Mouse (Mus musculus) lung, postnatal 0 days (tissue): ENCODE data around the gene Crxos. TPM values are rescaled to one million over a fixed set of nuclear protein-coding genes. Genes with fewer than 3 reads are reported as not detected.
A peak's percentile ranks its signal among the peaks of the same experiment; 100 is the strongest.
"Not testable (repeated sequence)": the region's sequence is repeated elsewhere in the genome, so short reads cannot be mapped to it uniquely, and the experiment has no call there.

Experiments
- ATAC-seq: fragments of 200-750 bp; cut with Nextera tagmentation; 2 replicates; pipeline ENCODE4 v1.8.0; 2017; ENCODE audit warnings: moderate library complexity
- DNase-seq: peaks from one replicate; pipeline ENCODE4 v3.0.0-alpha.2; 2016; ENCODE audit warnings: low spot score
- H3K27ac ChIP-seq: fragments of 300-500 bp; sonication (generic); 2 replicates; pipeline ENCODE4 v1.5.1; 2014; ENCODE audit warnings: antibody characterized with exemption, mild to moderate bottlenecking, low read length, mixed read lengths
- H3K27me3 ChIP-seq: fragments of 300-500 bp; sonication (generic); replicated peaks from 2 replicates; pipeline ENCODE4 v1.6.1; 2014; ENCODE audit warnings: low read length, mixed read lengths; ENCODE audit not compliant: insufficient read depth
- H3K36me3 ChIP-seq: fragments of 300-500 bp; sonication (generic); 2 replicates; pipeline ENCODE4 v1.6.1; 2014; ENCODE audit warnings: low read length, mixed read lengths; ENCODE audit not compliant: insufficient read depth
- H3K4me1 ChIP-seq: fragments of 300-500 bp; sonication (generic); 2 replicates; pipeline ENCODE4 v1.6.1; 2014; ENCODE audit warnings: antibody characterized with exemption, low read depth, low read length, mixed read lengths; ENCODE audit not compliant: insufficient read depth
- H3K4me2 ChIP-seq: fragments of 300-500 bp; sonication (generic); replicated peaks from 2 replicates; pipeline ENCODE4 v1.6.1; 2014; ENCODE audit warnings: low read depth, mild to moderate bottlenecking, low read length, moderate library complexity, mixed read lengths
- H3K4me3 ChIP-seq: fragments of 300-500 bp; sonication (generic); 2 replicates; pipeline ENCODE4 v1.5.1; 2014; ENCODE audit warnings: low read depth, low read length
- H3K9ac ChIP-seq: fragments of 300-500 bp; sonication (generic); replicated peaks from 2 replicates; pipeline ENCODE4 v1.6.1; 2014; ENCODE audit warnings: low read depth, mild to moderate bottlenecking
- H3K9me3 ChIP-seq: fragments of 300-500 bp; sonication (generic); 2 replicates; pipeline ENCODE4 v1.6.1; 2016; ENCODE audit warnings: low read length, mixed read lengths
- CTCF ChIP-seq: IDR thresholded peaks from 2 replicates; pipeline ENCODE4 v1.5.1; 2016; ENCODE audit warnings: antibody characterized with exemption, mild to moderate bottlenecking
- EP300 ChIP-seq: IDR thresholded peaks from 2 replicates; pipeline ENCODE4 v1.6.1; 2016; ENCODE audit warnings: antibody characterized with exemption, mild to moderate bottlenecking, control low read depth
- WGBS: fragments of 180-500 bp; shearing (Covaris S2); extraction: QIAGEN DNeasy Blood & Tissue Kit; methylation state at CpG from one replicate; pipeline ENCODE4 v1.1.7; 2014; 5-methylcytosine and 5-hydroxymethylcytosine counted together
- polyA plus RNA-seq: library from polyadenylated mRNA; unstranded; fragments of >200 nt; fragmentation: Nextera tagmentation; extraction: Ambion mirVana; gene quantifications from 2 replicates; pipeline ENCODE4 v1.2.1, GENCODE M21; 2015

Gene Crxos
- polyA plus RNA-seq, 1 experiment from 2014 or later, result not detected

GRCm38 (mm10) chr7:15910521-15910920 lies 28.1 kb downstream of the Crxos start:
- ATAC-seq, result no peak
- H3K27ac ChIP-seq, result no peak overlapping the region
- H3K36me3 ChIP-seq, result no peaks in the 10 kb centered on the region
- TF ChIP-seq EP300 (no peak), CTCF (no peak)
- no peak for DNase-seq
- H3K9me3 ChIP-seq, result no peaks in the 10 kb centered on the region
- no peak overlapping the region for H3K9ac ChIP-seq
- H3K4me3 ChIP-seq, result no peak overlapping the region
- no peak overlapping the region for H3K4me2 ChIP-seq
- H3K27me3 ChIP-seq, result no peaks in the 10 kb centered on the region
- WGBS, result 60% methylated on average over 5 of the region's 5 CpGs
- no peaks in the 10 kb centered on the region; the same call in 1 of the 2 replicates for H3K4me1 ChIP-seq

GRCm38 (mm10) chr7:15912183-15912582 lies 29.8 kb downstream of the Crxos start:
- Histone ChIP-seq H3K4me2 (no peak overlapping the region), H3K9ac (no peak overlapping the region), H3K4me1 (no peaks in the 10 kb centered on the region; the same call in 1 of the 2 replicates), H3K27me3 (no peaks in the 10 kb centered on the region), H3K9me3 (no peaks in the 10 kb centered on the region), H3K4me3 (no peak overlapping the region), H3K27ac (no peak overlapping the region), H3K36me3 (no peaks in the 10 kb centered on the region)
- ATAC-seq (peak; percentile 88), DNase-seq (peak; percentile 88)
- TF ChIP-seq CTCF (peak; percentile 86), EP300 (no peak)
- 1% methylated on average over 4 of the region's 4 CpGs for WGBS

GRCm38 (mm10) chr7:15914252-15914651 lies 31.8 kb downstream of the Crxos start:
- H3K36me3 ChIP-seq, result peaks cover 8% of the 10 kb centered on the region; the same call in 1 of the 2 replicates
- peak; percentile 60 for DNase-seq
- no peak overlapping the region for H3K27ac ChIP-seq
- H3K9me3 ChIP-seq, result no peaks in the 10 kb centered on the region
- ATAC-seq, result no peak
- no peaks in the 10 kb centered on the region for H3K27me3 ChIP-seq
- H3K4me2 ChIP-seq, result no peak overlapping the region
- no peak overlapping the region for H3K4me3 ChIP-seq
- TF ChIP-seq EP300 (no peak), CTCF (peak; percentile 84)
- no peak overlapping the region for H3K9ac ChIP-seq
- WGBS, result 25% methylated on average over 2 of the region's 2 CpGs
- H3K4me1 ChIP-seq, result no peaks in the 10 kb centered on the region; the same call in 1 of the 2 replicates

GRCm38 (mm10) chr7:15914751-15915150 lies 32.3 kb downstream of the Crxos start:
- H3K9me3 ChIP-seq, result no peaks in the 10 kb centered on the region
- no peak overlapping the region for H3K9ac ChIP-seq
- WGBS, result 82% methylated on average over 2 of the region's 2 CpGs
- no peak overlapping the region for H3K27ac ChIP-seq
- no peak for DNase-seq
- H3K4me3 ChIP-seq, result no peak overlapping the region
- TF ChIP-seq EP300 (no peak), CTCF (no peak)
- no peaks in the 10 kb centered on the region; the same call in 1 of the 2 replicates for H3K4me1 ChIP-seq
- H3K27me3 ChIP-seq, result no peaks in the 10 kb centered on the region
- H3K4me2 ChIP-seq, result no peak overlapping the region
- H3K36me3 ChIP-seq, result peaks cover 10% of the 10 kb centered on the region; the same call in 1 of the 2 replicates
- ATAC-seq, result no peak

GRCm38 (mm10) chr7:15915695-15916094 lies 33.3 kb downstream of the Crxos start:
- H3K27me3 ChIP-seq, H3K4me3 ChIP-seq, ATAC-seq, H3K4me2 ChIP-seq, H3K9me3 ChIP-seq, H3K4me1 ChIP-seq, H3K27ac ChIP-seq, H3K9ac ChIP-seq, DNase-seq: not testable (repeated sequence)
- H3K36me3 ChIP-seq, result peaks cover 10% of the 10 kb centered on the region; the same call in 1 of the 2 replicates
- 80% methylated on average over 4 of the region's 4 CpGs for WGBS

GRCm38 (mm10) chr7:15916134-15916723 lies 33.8 kb downstream of the Crxos start:
- Histone ChIP-seq H3K36me3 (peaks cover 10% of the 10 kb centered on the region; the same call in 1 of the 2 replicates), H3K9me3 (no peaks in the 10 kb centered on the region), H3K4me2 (no peak overlapping the region), H3K27me3 (no peaks in the 10 kb centered on the region), H3K27ac (no peak overlapping the region), H3K4me3 (no peak overlapping the region), H3K4me1 (peaks cover 10% of the 10 kb centered on the region), H3K9ac (no peak overlapping the region)
- peak; percentile 3 for DNase-seq
- no peak for ATAC-seq
- no peak for TF ChIP-seq CTCF
- TF ChIP-seq EP300, result no peak
- 80% methylated on average over 3 of the region's 3 CpGs for WGBS
